Mouse (Mus musculus): ENCODE results near the gene Usf3.

Gene Usf3

GRCm38 (mm10) chr16:44233019-44233418 is 60.0 kb downstream of the Usf3 start:
- in situ Hi-C loops (cut with MboI, MseI), result no loop called here

DNA sequence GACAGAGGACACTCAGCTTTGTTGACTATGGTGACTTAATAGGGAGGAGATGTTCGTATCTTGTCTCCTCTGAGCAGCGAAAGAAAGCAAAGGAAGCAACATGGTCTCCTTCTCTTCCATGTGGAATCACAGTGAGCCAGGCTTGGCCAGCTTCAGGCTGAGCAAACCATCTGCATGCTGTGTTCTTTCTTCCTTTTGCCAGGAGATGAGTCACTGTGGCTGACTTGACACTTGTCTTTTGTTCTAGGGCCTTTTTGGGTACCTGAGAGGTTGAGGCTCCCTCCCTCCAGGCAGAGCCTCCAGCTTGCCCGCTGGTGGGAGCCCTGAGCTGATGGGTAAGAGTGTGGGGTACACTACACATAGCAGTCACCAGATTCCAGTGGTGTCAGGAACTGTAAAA is 64.8 kb downstream of the Usf3 start:
- in situ Hi-C loops (cut with MboI, MseI), result no loop called here

GRCm38 (mm10) chr16:44238835-44239263 is 65.8 kb downstream of the Usf3 start:
- in situ Hi-C loops (cut with MboI, MseI), result no loop called here

DNA sequence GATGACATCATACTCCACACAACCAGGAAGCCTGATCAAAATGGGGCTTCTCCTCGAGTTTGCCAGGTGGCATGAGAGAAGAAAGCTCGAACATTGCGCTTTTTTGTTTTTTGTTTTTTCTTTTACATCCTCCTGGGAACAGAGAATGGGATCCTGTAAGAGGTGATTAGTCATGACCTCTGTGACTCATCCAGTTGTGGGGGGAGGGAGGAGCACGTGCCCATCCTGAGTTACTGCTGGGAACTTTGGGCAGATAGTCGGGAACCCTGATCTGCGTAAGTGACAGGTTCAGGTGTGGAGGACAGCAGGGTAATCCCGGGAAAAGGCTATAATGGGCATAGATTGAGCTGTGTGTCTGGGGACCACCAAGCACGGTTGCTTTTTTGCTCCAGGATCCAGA is 67.4 kb downstream of the Usf3 start:
- in situ Hi-C loops (cut with MboI, MseI), result loop anchor here (5.0 kb wide), 1 partner anchor 122 kb away; no protein-coding TSS in a partner anchor

GRCm38 (mm10) chr16:44242633-44243032 is 69.6 kb downstream of the Usf3 start:
- in situ Hi-C loops (cut with MboI, MseI), result loop anchor here (5.0 kb wide), 1 partner anchor 120 kb away; no protein-coding TSS in a partner anchor

DNA sequence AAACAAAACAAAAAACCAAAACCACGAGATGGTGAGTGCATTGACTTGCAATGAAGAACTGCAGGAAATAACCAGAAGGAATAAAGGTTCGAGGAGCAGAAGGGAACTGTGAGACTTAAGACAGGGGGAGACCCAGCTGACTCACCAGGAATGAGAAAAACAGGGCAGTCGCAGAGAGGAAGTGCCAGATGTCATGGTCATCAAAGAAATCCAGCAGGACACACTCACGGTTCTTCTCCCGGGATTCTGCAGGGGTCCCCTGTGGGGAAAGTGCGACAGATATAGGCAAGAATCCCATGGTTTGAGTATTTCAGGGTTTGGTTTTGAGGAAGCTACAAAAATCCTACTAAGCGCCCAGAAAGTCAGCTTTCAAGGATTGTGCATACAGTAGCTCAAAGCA is 70.3 kb downstream of the Usf3 start:
- in situ Hi-C loops (cut with MboI, MseI), result loop anchor here (5.0 kb wide), 1 partner anchor 119 kb away; no protein-coding TSS in a partner anchor

- in situ Hi-C loops (cut with MboI, MseI), result no loop called here
These were observed 76.9 kb downstream of the Usf3 start for GRCm38 (mm10) chr16:44249985-44250384.

- in situ Hi-C loops (cut with MboI, MseI), result no loop called here
These were observed 79.7 kb downstream of the Usf3 start for GRCm38 (mm10) chr16:44252735-44253134.

DNA sequence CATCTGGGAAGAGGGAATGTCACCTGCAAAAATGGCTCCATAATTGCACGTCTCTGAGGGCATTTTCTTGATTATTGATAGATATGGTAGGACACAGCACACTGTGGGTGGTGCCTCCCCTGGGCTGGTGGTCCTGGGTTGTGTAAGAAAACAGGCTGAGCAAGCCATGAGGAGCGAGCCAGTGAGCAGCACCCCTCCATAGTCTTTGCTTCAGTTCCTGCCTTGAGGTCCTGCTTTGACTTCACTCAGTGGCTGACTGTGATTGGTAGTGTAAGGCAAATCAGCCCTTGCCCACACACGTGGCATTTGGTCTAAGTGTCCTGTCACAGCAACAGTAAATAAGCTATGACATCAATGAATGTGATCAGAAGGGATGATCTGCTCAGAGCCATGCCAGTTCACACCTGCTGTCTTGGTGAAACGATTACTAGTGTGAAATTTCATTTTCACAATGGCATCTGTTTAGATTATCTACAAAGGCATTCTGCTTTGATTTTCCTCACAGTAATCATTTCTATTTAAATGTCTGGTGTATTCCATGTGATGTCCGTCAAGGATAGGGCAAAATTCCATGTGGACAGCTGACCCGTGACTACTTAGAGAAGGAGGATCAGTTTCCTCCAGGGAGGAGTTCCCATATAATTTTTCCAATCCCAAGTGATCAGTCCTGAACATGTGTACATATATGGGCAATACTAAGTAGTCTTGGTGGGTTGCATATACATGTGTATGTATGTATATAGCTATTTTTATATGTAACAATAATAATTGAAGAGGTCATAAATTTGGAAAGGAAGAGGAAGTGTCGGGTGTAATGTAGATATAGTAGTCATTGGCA is 81.0 kb downstream of the Usf3 start:
- in situ Hi-C loops (cut with MboI, MseI), result no loop called here

GRCm38 (mm10) chr16:44254698-44255097 is 81.7 kb downstream of the Usf3 start:
- in situ Hi-C loops (cut with MboI, MseI), result no loop called here

- in situ Hi-C loops (cut with MboI, MseI), result no loop called here
These were observed 84.4 kb downstream of the Usf3 start for GRCm38 (mm10) chr16:44257476-44257875.

DNA sequence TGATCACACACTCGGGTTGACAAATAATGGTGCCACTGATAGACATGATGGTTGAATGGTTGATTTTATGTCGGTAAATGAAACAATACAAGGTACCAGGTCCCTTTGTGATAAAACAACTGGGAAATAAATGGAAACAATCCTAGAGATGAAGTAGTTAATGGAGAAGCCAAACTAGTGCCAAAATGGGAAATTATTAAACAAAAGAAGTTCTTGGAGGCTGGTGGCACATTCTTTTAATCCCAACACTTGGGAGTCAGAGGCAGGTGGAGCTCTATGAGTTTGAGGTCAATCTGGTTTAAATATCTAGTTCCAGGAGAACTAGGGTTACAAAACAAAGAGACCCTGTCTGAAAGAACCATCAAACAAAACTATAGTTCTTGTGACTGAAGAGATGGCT is 91.9 kb downstream of the Usf3 start:
- in situ Hi-C loops (cut with MboI, MseI), result no loop called here

DNA sequence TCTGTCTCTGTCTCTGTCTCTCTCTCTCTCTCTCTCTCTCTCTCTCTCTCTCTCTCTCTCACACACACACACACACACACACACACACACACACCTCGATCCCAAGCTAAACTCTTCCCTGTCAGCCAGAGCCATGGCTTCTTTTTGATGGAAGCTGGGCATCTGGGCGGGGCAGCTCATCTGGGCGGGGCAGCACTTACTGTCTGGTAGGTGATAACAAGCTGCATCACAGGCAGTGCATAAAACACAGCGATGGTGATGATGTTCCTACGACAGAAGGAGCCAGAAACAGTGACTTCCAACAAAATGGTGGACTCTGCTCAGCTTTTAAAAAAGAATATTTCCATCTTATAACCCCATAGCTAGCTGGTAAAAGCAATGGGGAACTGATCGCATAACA is 92.5 kb downstream of the Usf3 start:
- in situ Hi-C loops (cut with MboI, MseI), result no loop called here

DNA sequence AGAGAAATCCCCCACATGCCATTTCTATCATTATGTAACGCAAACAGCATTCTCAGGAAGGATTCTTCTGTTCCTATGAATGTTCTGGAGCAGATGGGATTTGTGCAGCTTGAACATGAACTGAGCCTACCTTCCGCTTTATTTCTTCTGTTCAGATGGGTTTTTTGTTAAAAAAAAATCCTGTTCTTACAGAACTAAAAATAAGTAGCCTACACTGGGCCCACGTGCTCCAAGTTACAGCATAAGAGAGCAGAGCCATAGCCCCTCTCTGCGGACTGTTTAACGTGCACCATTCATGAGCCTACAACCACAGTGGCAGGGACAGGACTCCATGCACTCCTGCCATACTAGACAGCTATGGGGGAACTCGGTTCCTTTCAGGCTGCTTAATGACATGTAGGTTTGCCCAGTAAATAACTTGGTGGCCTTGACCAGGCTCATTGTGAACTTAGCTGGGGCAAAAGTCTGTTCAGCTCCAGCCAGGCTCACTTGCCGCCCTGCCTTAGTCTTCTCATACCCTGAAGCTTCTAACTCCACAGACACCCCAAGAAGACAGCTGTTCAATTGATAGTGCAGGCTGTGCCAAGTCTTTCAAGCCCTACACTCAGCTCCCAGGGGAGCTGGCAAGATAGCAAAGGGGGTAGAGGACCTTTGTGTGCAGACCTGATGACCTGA is 95.6 kb downstream of the Usf3 start:
- in situ Hi-C loops (cut with MboI, MseI), result no loop called here

DNA sequence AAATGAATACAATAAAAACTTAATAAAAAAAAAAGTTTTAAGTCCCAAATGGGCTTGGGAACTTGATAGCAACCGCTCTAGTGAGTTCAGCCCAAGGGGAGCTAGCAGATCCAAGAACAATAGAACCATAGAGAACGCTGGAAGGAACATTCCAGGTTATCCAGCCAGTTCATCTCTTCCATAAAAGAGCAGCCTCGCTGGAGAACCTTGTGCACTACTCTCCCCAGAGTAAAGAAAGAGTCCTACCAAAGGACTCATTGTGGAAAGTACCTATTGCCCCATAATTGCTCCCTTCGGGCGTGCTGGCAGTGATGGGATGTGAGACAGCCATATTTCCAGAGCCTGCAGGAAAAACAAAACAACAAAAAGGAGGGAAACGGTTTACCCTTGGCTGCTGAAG is 96.5 kb downstream of the Usf3 start:
- in situ Hi-C loops (cut with MboI, MseI), result no loop called here

- in situ Hi-C loops (cut with MboI, MseI), result no loop called here
These were observed 97.6 kb downstream of the Usf3 start for GRCm38 (mm10) chr16:44270606-44271005.

GRCm38 (mm10) chr16:44271371-44272038 is 98.5 kb downstream of the Usf3 start:
- in situ Hi-C loops (cut with MboI, MseI), result no loop called here
